Mouse (Mus musculus): ENCODE measurements at regions not wholly inside any gene's neighbourhood (a gene's known extent, or its start where the extent isn't known, plus 50 kb on each side); places are given as distances from the start of the nearest gene placed in this dataset.

DNA sequence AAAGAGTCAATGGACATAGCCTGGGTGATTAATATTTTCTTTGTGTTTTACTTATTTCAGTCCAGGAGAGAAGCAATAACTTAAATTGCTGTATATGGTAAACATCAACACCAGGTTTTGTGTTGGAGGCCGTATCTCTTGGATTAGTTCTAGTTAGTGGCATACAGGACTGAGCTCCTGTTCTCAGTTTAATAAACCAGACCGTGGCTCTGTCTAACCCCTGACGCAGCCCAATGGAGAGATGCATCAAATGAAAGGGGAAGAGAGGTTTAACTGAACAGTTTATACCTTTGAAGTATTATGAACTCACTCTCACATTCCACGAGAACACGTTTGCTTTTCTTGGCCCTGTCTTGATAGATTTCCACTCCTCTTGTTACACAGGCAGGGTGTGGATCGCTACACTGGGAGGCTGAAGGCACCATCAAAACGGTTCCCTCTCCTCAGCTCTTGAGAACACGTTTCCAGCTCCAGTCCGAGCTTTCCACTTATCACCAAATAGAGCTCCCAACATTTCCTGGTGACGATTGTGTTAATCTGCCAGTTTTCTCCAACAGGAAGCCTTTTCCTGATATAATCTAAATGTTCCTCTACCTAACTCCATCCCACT, 54.0 kb upstream of the Cerkl start:
- DNase-seq, result no peak

DNA sequence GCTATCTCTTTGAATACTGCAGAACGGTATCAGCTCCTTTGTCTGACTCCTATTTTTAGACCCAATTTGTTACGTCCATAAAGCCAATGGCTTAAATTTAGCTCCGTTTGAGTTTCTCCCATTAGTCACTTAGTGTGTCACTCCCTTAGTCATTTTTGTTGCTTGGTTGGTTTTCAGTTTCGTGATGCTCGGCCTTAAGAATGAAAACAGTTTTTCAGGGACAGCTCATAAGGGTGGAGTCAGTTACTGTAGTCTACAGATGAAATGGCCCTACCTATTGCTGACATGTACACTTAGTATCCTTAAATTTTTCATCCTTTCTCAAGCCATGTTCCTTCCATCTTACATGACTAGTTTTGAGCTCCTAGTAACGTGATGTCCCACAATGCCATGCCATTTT, 54.5 kb upstream of the Cerkl start:
- no peak for DNase-seq

DNA sequence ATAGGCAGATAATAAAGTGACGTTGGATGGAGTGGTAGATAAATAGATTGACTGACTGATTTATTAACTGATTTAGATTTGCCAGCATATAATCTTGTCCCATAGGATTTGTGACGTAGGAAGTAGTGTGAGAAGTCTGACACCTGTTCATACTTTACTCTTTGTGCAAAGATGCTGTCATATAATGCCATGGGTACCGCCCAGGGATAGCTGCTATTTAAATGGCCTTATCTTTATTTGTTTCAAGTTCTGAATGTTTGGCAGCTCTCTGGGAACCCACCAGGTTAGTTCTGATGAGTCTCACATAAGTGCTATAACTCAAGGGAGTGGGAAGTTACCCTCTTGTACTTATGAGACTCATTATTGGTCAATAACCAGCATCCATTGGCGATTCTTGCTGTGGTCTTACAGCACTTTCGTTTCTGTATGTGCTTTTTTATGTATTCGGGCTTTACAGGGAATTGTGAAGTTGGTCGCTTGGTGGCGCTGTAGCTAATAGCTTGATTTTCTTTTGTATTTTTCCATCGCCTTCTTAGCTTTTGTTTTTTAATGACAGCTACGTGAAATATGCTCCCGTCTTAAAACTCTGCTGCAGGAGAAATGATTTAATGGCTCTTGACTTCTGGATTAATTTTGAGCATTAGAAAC, 55.2 kb upstream of the Cerkl start:
- DNase-seq, result peak; percentile 13

DNA sequence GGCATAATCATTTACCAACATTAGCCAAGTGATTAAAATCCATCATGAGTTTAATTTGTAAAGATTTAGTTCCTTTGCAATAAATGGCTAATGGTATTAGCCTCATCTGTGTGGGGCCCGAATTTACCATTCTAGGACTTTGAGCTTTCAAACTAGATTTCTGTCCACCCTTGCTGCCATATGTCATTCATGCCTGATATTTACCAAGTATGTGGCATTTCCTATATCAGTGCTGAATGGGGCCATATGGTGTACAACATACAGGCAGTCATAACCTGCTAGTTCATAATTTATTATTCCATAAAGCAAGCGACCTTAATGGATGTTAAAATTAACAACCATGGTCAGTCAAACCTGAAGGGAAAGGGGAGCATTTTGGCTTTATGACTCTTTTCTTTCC, 55.8 kb upstream of the Cerkl start:
- no peak for DNase-seq

DNA sequence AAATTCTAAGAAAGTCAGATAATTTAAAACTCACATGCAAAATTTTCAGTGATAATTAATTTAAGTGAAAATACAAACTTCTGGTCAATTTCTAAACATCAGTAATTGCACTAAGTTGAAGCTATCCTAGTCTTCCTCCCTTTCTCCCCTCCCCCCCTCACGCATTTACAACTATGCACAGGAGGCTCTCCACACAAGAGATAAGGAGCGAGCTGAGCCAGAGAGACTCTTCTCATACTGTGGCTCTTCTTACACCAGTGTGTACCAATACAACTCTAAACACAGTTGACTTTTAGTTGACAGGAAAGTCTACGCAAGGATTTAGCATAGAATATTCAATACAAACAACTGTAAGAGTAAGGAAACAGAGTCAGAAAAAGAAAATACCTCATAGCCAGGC, 57.1 kb upstream of the Cerkl start:
- no peak for DNase-seq

DNA sequence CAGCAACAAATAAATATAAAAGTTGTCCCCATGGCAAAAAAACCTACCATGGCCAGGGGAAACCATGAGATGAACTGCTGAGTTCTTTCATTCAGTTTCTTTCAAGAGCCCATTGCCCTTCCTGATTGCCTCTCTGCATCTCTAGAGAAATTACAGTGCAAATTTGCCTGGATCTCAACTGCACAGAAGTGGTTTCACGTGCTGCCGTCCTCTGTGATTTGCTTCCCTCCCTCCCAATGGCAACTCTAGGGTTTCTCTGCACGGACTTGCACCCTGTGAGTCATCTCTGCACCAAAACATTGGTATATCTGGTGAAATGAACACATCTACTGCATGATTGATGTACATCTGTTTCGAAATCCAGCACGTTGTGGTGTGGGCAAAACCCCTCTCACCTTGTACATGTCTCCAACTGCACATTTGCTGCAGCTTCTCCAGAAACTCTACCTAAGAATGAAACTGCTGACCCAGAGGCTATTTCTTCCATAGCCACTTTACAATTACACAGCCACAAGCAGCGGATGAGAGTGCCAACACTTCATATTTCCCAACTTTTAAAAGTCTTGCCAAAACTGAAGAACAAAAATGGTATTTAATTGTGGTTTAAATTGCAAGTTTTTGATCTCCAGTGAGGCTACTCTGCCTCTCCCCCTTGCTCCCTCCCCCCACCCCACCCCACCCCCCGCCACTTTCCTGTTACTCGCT, 61.6 kb upstream of the Cerkl start:
- no peak for DNase-seq

DNA sequence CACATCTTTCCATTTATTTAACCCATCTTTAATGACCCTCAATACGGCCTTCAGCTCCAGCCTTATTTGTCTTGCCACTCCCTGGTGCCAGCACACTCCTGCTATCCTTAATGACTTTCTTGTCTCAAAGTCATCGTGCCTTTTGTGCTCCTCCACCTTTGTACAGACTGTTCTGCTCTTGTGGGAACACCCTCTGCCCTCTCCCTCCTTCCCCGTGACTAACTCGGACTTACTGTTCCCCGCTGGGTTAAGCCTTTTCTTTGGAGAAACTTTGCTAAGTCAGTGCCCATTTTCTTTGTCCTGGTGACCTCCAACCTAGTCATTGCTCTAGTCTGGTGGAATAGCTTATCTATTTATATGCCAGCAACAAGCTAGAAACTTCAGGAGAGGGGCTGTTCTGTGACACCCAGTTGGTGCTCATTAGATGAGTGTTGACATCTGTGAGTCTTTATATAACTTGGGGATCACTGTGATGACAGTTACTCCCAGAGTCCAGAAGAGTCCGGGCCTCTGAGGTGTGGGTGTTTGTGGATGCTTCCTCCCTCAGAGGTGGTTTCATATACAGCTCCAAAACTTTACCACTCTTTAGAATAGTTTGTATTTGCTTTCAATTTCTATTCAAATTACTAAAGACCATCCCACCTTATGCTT, 63.3 kb upstream of the Cerkl start:
- DNase-seq, result no peak

DNA sequence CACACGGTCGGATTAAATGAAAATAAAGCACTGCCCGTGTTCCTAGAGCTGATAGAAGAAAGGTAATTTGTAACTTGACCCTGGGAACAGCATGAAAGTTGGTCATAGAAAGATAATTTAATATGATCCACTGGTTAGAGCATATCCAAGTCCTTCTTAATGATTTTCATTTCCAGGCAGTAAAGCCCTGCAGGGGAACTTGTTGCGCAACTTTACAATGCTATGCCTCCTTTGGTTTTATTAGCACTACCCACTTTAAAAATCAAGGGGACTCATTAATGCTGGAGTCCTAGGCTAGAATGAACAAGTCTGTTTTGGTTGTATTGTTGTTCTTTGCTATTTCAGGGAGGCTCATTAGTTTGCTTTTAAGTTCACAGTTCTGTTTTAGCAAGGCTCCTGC, 66.9 kb upstream of the Cerkl start:
- DNase-seq, result no peak

DNA sequence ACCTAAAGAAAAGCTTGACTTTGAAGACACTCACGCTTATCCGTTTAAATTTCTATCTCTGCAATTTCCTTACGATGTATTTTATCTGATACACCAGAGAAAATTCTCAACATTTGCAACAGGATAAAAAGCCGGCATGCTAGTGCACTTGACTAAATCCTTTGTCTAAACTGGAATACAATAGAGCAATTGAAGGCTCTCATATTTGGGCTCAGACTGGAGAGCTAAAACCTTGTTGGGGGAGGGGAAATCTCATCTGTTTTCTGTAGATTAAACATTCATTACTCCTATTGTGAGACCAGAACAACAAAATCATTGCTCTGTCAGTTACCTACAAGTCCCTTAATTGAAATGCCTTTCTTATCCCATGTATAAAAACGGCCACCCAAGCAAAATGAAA, 70.9 kb upstream of the Cerkl start:
- DNase-seq, result no peak

DNA sequence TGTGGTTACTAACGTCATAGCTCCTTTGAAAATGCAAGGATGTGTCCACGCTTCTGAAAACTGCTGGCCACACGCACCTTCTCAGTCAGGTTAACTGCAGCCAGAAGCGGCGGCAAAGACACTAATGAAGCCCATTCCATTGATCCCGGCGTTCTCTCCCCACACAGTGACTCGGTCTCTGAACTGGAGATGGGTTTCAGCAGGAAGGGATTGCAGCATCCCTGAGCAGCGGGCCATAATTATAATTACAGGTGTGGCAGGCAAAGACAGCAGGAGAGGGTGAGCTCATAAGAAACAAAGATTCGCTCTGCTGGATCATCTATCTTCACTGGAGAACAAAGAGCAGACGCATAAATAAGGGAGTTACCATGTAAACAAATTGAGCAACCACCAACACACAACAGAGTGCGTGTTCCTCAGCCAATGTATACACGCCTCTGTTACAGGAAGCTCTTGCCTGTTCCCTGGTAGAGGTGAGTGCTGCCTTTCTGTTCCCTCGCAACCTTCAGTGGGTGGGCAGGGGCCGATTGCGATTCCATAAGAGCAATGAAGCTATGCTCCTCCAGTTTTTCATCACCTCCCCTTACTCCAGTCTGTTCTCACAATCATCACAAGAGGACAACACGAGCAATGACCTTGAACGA, 71.9 kb upstream of the Cerkl start:
- no peak for DNase-seq

DNA sequence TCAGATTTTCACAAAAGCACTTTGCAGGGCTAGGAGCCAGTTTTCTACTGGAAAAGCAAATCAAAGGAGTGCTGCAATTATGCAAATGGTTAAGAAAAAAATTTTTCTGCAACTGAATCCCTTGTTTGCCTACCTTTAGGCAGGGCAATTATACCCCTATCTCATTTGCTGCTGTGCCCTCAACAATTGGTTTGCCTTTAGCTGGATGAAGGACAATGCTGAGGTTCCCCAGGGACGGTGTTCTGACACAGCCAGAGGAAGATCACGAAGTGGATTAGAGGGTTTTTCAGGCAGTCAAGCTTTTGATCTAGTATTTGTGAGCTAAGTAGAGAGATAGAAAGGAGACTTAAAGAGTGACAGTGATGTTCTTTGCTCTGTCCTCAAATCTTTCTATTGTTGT, 72.6 kb upstream of the Cerkl start:
- DNase-seq, result no peak

DNA sequence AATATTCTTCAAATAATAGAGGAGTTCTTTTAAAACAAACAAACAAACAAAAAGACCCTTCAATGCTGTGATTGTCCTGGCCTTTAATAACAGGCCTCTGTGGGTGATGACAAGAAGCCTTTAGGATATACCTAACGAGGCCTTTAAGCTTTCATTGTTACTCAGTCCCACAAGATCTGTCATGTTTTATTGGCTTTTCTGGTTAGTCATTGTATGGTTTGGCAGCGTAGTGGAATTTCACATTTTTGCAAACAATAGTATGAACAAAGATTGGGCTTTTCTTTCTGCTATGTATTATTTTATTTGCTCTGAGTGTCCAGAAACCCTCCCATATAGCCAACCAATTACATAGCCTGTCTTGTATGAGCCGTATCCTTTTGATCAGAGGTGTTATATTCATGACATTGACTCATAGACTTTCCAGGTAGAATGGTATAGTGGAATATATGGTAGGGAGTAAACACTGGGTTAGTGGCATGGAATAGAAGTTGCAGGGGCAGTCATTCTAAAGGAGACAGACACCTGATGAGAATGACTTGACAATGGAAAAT, 76.1 kb upstream of the Cerkl start:
- DNase-seq, result no peak

DNA sequence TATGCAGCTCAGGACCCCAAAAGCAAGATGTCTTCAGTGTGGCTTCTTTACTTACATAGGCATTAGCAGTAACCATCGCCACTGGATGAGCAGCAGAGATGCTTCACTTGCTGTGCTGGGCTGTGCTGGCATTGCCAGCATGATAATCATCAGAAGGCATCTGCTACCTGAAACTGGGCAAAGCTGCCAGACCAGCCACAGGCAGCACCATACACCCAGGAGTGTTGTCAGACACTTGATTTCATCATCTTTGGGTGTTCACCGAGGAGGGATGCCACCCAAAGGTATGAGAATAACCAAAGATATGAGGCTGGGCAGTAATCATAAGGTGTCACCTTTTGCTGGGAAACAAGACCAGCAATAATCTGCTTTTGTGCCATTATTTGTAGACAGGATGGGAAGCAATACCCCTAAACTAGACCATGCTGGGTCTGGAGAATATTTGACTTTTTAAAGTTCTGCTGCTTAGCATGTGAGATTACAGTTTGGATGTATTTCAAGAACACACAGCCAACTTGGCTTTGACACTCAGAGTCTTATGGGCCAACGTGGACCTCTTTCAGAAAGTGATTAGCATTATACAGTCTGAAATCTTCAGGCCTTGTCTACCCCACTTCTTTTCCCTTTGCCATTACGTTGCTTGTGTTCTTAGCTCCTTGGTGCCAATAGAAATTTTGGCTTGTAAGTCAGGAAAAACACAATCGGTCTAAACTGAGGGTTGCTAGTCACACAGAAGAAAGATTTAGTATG, 80.7 kb upstream of the Cerkl start:
- no peak for DNase-seq

DNA sequence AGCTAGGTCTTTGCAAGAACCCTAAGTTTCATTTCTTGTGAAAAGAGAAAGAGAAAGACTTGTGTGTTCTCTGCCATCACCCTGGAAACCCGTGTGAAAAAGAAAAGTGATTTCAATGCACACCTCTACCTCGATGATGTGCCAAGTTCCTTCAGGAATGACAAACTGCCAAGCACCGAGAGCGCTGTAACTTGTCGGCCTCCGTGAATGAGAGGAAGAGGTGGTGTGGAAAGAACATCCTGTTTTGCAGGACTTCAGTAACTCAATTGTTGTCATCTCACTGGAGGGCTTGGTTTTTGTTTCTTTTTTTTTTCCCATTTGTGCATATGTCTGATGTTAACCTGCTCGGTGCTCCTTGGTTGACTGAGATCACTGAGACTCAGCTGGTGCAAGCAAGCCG, 83.8 kb upstream of the Cerkl start:
- no peak for DNase-seq

DNA sequence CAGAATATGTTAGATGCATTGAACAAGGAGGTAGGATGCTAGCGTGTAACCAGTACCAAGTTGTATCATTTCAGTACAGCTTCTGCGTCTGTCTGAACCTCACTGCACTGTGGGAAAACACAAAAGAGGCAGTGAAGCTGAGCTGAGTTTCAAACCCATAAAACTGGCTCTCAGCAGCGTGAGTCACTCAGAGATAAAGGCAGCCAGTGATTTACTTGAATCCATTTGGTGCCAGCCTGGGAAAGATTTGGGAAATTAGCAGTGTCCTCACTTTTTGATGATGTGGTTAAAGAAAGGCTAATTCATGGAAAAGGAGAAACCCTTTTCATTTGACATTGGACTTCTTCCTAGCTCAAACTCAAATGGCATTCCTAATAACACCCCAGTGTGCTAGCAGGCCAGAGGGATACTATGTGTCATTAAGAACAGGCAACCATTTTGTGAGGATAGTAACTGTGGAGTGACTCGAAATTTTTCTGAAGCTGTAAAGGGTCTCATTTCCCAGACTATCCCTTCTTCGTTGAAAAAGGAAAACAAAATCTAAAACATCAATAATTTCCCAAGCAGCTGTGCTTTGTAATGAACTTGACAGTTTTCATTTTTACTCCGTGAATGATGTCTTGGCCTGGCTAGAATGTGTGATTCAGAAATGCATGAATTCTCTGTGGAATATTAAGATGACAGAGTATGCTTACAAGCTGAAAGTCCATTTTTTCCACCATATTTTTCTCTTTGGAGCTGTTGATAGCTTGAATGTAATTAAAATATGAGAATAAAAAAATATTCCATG, 85.8 kb upstream of the Cerkl start:
- DNase-seq, result no peak

DNA sequence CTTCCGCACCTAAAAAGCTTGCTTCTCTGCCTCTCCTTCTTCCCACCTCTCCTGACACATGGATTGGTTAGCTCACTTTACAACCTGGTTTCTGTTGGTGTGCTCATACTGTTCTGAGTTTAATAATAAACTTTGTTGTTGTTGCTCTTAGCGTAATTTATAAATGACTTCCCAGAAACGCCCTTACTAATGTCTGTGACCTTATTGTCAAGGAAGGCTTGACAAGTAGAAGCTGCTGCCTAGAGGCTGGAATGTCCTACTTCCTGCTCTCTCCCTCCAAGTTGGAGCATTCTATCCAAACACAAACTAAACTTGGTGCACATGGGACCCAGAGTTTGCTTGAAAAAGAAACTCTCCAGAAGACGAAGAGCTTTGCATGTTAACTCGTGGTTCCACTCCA, 86.9 kb upstream of the Cerkl start:
- DNase-seq, result no peak

DNA sequence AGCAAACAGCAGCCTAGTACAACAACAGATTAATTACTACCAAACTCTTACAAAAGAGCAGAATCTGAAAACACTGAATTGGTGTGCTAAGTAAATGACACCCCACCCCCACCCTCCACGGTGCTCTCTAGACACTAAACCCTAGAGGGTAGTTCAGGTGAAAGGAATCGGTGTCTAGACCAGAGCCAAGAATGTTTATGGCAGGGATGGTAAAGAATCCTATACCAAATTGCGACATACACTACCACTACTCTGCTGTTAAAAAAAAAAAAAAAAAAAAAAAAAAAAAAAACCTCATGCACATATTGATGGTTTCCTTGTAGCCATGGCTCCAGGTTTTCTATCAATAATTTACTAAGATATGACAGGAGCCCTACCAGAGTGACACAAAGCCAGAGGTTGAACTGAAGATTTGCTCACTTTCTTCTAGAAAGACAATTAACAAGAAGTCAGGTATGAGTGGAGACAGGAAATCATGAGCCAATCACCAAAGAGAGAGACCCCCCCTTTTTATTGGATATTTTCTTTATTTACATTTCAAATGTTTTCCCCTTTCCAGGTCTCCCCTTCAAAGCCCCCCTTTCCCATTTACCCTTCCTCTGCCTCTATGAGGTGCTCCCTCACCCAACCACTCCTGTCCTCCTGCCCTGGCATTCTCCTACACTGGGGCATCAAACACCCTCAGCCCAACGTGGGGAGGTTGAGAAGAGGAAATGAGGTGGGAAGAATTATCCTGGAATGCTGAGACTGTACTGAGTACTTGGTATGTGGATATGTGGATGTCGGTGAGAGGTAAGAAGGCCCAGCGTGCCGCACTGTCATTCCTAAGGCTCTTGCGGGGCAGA, 87.6 kb upstream of the Cerkl start:
- DNase-seq, result no peak

DNA sequence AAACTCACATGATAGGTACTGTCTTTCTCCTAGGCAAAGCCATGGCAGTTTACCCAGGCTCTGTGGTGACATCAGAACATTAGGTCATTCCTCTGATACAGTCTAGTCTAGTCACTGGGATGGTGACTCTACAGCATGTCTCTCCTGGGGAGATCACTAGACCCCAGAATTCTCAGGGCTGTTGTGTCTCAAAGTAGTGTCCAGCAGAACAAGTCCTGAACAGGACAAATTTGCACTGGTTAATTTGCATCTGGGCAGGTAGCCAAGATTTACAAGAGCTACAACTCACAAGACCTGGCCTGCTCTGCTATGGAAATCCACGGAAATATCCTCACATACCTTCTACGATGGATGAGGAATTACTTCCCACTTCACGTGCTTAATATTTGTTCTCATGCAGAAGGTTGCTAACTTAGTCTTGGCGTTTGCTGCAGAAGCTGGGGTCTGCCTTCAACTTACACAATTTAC, 88.2 kb upstream of the Cerkl start:
- DNase-seq, result no peak

DNA sequence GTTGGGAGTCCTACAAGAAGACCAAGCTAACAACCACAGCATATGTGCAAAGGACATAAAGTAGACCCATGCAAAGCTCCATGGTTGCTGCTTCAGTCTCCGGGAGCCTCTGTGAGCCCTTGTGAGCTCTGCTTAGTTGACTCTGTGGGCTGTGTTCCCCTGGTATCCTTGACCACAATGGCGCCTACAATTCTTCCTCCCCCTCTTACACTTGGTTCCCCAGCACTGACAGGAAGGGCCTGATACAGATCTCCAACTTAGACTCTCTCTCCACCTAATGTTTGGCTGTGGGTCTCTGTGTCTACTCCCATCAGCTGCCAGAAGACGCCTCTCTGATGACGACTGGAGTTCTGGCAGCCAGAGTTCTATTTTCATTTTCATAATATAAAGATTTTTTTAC, 88.9 kb upstream of the Itprid2 start:
- DNase-seq, result no peak

DNA sequence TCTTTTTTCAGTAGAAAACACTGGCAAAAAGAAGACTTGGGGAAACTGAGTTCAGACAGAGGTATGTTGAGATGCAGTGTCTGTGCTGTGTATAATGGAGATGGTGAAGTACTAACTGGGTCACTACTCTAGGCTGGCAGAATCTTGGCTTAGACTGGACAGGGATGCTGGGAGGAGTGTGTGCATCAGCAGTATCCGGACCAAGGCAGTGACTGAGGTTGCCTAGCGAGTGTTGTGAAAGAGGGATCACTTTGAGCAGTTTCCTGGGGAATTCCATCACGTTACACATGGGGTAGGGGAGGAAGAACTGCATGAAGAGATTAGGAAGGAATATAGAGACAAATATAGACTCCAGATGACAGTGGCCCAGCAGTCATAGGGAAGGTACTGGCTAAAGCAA, 87.9 kb upstream of the Itprid2 start:
- no peak for DNase-seq
